Mouse (Mus musculus) urinary bladder, adult 2 months (tissue): ENCODE data around the gene Gm39566. TPM values are rescaled to one million over a fixed set of nuclear protein-coding genes. Genes with fewer than 3 reads are reported as not detected.

Experiments used
- DNase-seq: peaks from one replicate; pipeline ENCODE4 v3.0.0; 2022; ENCODE audit warnings: low spot score
- polyA plus RNA-seq: library from polyadenylated mRNA; depleted of rRNA; stranded (reverse); fragments of >200 nt; gene quantifications from 2 replicates; pipeline ENCODE4 v1.2.3, GENCODE M21; 2012

The Gm39566 gene
- polyA plus RNA-seq, 1 experiment: not detected

GRCm38 (mm10) chr11:69797924-69798323 is 17.2 kb downstream of the Gm39566 start:
- no peak for DNase-seq

- DNase-seq: no peak
These were observed 19.1 kb downstream of the Gm39566 start for GRCm38 (mm10) chr11:69795983-69796435.

GRCm38 (mm10) chr11:69795168-69795982 is 19.7 kb downstream of the Gm39566 start, which contains the start of gene Chrnb1:
TSS of gene Chrnb1 (minus strand) at chr11:69795943.
- peak; percentile 77 for DNase-seq

GRCm38 (mm10) chr11:69793429-69793828 is 21.7 kb downstream of the Gm39566 start:
- DNase-seq: no peak

- DNase-seq: no peak
These were observed 23.7 kb downstream of the Gm39566 start for GRCm38 (mm10) chr11:69791420-69791819.

- DNase-seq: no peak
These were observed 25.7 kb downstream of the Gm39566 start for GRCm38 (mm10) chr11:69789431-69789830.

- DNase-seq: no peak
These were observed 27.8 kb downstream of the Gm39566 start for GRCm38 (mm10) chr11:69787306-69787705.

GRCm38 (mm10) chr11:69784793-69785272 is 30.3 kb downstream of the Gm39566 start:
- DNase-seq: no peak

- no peak for DNase-seq
These were observed 33.3 kb downstream of the Gm39566 start for GRCm38 (mm10) chr11:69781828-69782227.

GRCm38 (mm10) chr11:69778985-69779384 is 36.1 kb downstream of the Gm39566 start:
- DNase-seq: no peak

GRCm38 (mm10) chr11:69778258-69778982 is 36.7 kb downstream of the Gm39566 start:
- DNase-seq: no peak

GRCm38 (mm10) chr11:69777504-69778257 is 37.4 kb downstream of the Gm39566 start:
- no peak for DNase-seq

- no peak for DNase-seq
These were observed 38.6 kb downstream of the Gm39566 start for GRCm38 (mm10) chr11:69776488-69776887.

GRCm38 (mm10) chr11:69775716-69776115 is 39.4 kb downstream of the Gm39566 start:
- DNase-seq: no peak

- DNase-seq: no peak
These were observed 40.1 kb downstream of the Gm39566 start for GRCm38 (mm10) chr11:69774961-69775360.

GRCm38 (mm10) chr11:69767625-69767909 is 47.5 kb downstream of the Gm39566 start:
- DNase-seq: no peak

GRCm38 (mm10) chr11:69766872-69767624 is 48.0 kb downstream of the Gm39566 start:
- DNase-seq: no peak

GRCm38 (mm10) chr11:69766126-69766609 is 48.9 kb downstream of the Gm39566 start:
- DNase-seq: peak; percentile 75

GRCm38 (mm10) chr11:69765221-69766125 is 49.6 kb downstream of the Gm39566 start, which contains the start of gene Zbtb4:
TSS of gene Zbtb4 (plus strand) at chr11:69765912.
- DNase-seq: no peak

GRCm38 (mm10) chr11:69763551-69763950 is 51.5 kb downstream of the Gm39566 start:
- DNase-seq: no peak
